Mouse (Mus musculus): Measurements from ENCODE around the gene Ino80e. TPM values are rescaled to one million over a fixed set of nuclear protein-coding genes. Genes with fewer than 3 reads are reported as not detected.

Gene Ino80e
- polyA plus RNA-seq, 1 experiment = 62.4 TPM

DNA sequence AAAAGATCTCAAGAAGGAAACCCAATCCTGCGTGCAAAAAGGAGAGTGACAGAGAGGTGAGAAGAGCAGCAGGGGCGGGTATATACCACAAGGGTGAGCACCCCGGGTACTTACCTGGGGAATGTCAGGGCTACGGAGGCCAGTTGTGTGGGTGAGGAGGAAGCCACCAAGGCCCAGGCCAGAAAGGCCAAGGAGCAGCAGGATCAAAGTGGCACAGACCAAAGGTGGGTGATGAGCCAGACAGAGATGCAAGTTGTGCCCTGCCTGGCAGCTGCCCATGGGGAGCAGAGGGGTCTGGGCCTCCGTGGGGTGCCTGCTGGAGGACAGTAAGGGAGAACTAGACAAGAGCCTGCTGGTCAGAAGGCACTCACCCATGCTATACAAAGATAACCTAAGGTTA, 34.7 kb upstream of the Ino80e start:
- Histone ChIP-seq H3K4me3 (peak overlapping the region; percentile 62), H3K4me2 (ENCODE audit: low read depth) (peak overlapping the region; percentile 99), H3K79me2 (ENCODE audit: control insufficient read depth, insufficient read depth) (no peaks in the 10 kb centered on the region), H3ac (ENCODE audit: control insufficient read depth, insufficient read length) (no peak overlapping the region), H3K36me3 (ENCODE audit: control insufficient read depth, insufficient read depth) (no peaks in the 10 kb centered on the region), H3K27me3 (ENCODE audit: control insufficient read depth, insufficient read depth, insufficient read length) (no peaks in the 10 kb centered on the region)
- TF ChIP-seq CEBPB (IDR thresholded peaks at IDR 0.05; ENCODE audit: insufficient read depth, poor library complexity, severe bottlenecking) (no peak), REST (IDR thresholded peaks at IDR 0.05; ENCODE audit: insufficient read depth, insufficient read length) (no peak), USF1 (IDR thresholded peaks at IDR 0.05; ENCODE audit: low read depth) (no peak), MYOG (IDR thresholded peaks at IDR 0.05; ENCODE audit: control insufficient read depth in 1 of 3, insufficient read depth in 1 of 3, insufficient read length in 2 of 3, low read depth in 2 of 3) (no peak), TCF12 (IDR thresholded peaks at IDR 0.05; ENCODE audit: insufficient read depth, poor library complexity, severe bottlenecking) (no peak), POLR2AphosphoS2 (IDR thresholded peaks at IDR 0.05; ENCODE audit: insufficient read length, low read depth) (no peak)

DNA sequence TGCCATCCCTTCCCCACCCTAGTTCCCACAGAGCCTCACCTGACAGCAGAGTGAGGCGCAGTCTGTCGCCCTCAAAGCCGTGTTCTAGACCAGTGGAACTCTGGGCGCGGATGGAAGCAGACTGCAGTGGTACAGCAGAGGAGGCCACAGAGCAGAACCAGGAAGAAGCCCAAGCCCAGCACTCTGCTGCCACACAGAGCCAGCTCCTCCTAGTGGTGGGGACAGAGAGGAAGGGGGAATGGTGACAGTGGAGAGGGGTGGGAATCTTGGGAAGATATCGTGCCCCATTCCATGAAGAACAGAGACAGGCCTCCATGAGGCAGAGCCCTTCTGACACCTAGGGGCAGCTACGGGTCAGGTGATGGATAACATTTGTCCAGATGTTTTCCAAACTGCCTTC, 26.7 kb upstream of the Ino80e start:
- TF ChIP-seq REST (IDR thresholded peaks at IDR 0.05; ENCODE audit: insufficient read depth, insufficient read length) = no peak
- TF ChIP-seq USF1 (IDR thresholded peaks at IDR 0.05; ENCODE audit: low read depth) = no peak
- TF ChIP-seq POLR2AphosphoS2 (IDR thresholded peaks at IDR 0.05; ENCODE audit: insufficient read length, low read depth) = no peak
- peaks cover 5% of the 10 kb centered on the region for H3K79me2 ChIP-seq (ENCODE audit: control insufficient read depth, insufficient read depth)
- no peak overlapping the region for H3ac ChIP-seq (ENCODE audit: control insufficient read depth, insufficient read length)
- no peak overlapping the region for H3K4me2 ChIP-seq (ENCODE audit: low read depth)
- H3K36me3 ChIP-seq (ENCODE audit: control insufficient read depth, insufficient read depth) = no peaks in the 10 kb centered on the region
- H3K27me3 ChIP-seq (ENCODE audit: control insufficient read depth, insufficient read depth, insufficient read length) = no peaks in the 10 kb centered on the region
- no peak overlapping the region for H3K4me3 ChIP-seq

DNA sequence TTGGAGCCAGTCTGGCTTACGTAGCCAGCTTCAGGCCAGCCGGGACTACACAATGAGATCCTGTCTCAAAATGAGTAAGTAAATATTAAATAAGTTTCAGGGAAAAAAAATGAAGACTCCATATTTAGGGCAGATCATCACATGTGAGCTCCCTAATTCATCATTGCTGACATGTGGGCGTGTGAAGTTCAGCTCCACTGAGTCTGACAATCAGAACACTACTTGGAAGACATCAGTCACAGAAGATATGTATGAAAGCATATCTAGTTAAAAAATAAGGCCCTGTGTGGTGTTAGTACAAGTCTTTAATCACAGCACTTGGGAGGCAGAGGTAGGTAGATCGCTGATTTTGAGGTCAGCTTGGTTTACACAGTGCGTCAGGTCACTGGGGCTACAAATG, 25.1 kb upstream of the Ino80e start:
- H3K4me3 ChIP-seq = no peak overlapping the region
- no peak for TF ChIP-seq MYOD1 (IDR thresholded peaks at IDR 0.05; ENCODE audit: control insufficient read depth in 1 of 3, insufficient read length in 2 of 3, low read depth in 2 of 3)
- TF ChIP-seq MAX (IDR thresholded peaks at IDR 0.05; ENCODE audit: low read depth) = no peak
- no peak for TF ChIP-seq CEBPB (IDR thresholded peaks at IDR 0.05; ENCODE audit: insufficient read depth, poor library complexity, severe bottlenecking)
- no peak for TF ChIP-seq SRF (IDR thresholded peaks at IDR 0.05; ENCODE audit: control insufficient read depth, insufficient read length, low read depth)
- no peak for TF ChIP-seq TCF3 (IDR thresholded peaks at IDR 0.05; ENCODE audit: insufficient read length, low read depth)
- TF ChIP-seq REST (IDR thresholded peaks at IDR 0.05; ENCODE audit: insufficient read depth, insufficient read length) = no peak
- TF ChIP-seq POLR2A (IDR thresholded peaks at IDR 0.05; ENCODE audit: insufficient read length, low read depth) = no peak
- no peak for TF ChIP-seq MYOG (IDR thresholded peaks at IDR 0.05; ENCODE audit: control insufficient read depth in 1 of 3, insufficient read depth in 1 of 3, insufficient read length in 2 of 3, low read depth in 2 of 3)
- no peak for TF ChIP-seq TCF12 (IDR thresholded peaks at IDR 0.05; ENCODE audit: insufficient read depth, poor library complexity, severe bottlenecking)
- no peak for TF ChIP-seq POLR2AphosphoS2 (IDR thresholded peaks at IDR 0.05; ENCODE audit: insufficient read length, low read depth)
- no peak for TF ChIP-seq USF1 (IDR thresholded peaks at IDR 0.05; ENCODE audit: low read depth)
- no peak for TF ChIP-seq E2F4 (IDR thresholded peaks at IDR 0.05; ENCODE audit: insufficient read depth)
- peaks cover 20% of the 10 kb centered on the region for H3K79me2 ChIP-seq (ENCODE audit: control insufficient read depth, insufficient read depth)
- H3K27me3 ChIP-seq (ENCODE audit: control insufficient read depth, insufficient read depth, insufficient read length) = no peaks in the 10 kb centered on the region
- H3ac ChIP-seq (ENCODE audit: control insufficient read depth, insufficient read length) = no peak overlapping the region
- no peak overlapping the region for H3K4me2 ChIP-seq (ENCODE audit: low read depth)
- H3K36me3 ChIP-seq (ENCODE audit: control insufficient read depth, insufficient read depth) = no peaks in the 10 kb centered on the region

DNA sequence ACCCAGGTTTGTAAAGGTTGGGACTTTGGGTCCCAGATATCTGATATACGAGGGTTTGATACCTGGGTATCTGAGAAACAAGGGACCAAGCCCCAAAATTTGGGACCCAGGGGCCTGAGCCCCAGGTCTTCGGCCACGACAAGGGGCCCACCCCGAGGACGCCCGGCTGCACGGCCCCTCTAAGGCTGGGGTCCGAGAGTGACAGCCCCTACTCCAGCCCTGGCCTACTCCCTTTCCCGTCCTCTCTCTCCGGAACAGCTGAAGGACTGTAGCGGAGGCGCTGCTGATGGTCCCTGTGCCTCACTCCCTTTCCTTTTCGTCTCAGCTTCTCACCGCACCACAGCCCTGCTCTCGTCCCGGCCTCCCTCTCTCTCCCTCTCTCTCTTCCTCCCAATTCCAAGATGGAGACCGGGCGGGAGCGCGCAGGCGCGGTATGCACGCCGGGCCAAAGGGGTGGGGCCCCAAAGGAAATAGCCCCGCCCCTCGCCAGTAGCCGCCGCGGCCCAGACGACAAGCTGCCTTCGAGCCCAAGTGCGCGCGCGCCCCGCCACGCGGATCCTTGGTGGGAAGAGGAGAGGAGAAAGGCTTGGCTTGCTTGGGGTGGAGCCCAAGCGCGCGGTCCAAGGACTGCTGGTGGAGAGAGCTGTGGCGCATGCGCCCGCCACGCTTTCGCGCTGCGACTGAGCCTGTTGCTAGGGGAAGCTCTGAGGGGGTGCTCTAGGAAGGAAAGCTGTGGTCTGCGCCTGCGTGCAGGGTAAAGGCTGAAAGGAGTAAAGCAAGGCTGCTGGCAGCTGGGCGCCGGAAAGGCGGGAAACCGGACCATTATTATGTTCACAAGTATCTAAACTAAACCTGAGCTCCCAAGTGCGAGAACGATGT, 22.3 kb upstream of the Ino80e start, which contains the start of gene Taok2:
Gene Taok2, minus strand, starts transcription at position 418 of the 879 bp plus-strand sequence.
- Histone ChIP-seq H3K4me2 (ENCODE audit: low read depth) (peak within 1 kb of the TSS; percentile 92), H3K79me2 (ENCODE audit: control insufficient read depth, insufficient read depth) (peaks cover 37% of the 10 kb centered on the region), H3K4me3 (peak within 1 kb of the TSS; percentile 92), H3K27me3 (ENCODE audit: control insufficient read depth, insufficient read depth, insufficient read length) (no peaks in the 10 kb centered on the region), H3ac (ENCODE audit: control insufficient read depth, insufficient read length) (peak within 1 kb of the TSS; percentile 92), H3K36me3 (ENCODE audit: control insufficient read depth, insufficient read depth) (no peaks in the 10 kb centered on the region)
- TF ChIP-seq E2F4 (IDR thresholded peaks at IDR 0.05; ENCODE audit: insufficient read depth) = no peak
- peak; percentile 96 for TF ChIP-seq POLR2AphosphoS2 (IDR thresholded peaks at IDR 0.05; ENCODE audit: insufficient read length, low read depth)
- TF ChIP-seq MYOG (IDR thresholded peaks at IDR 0.05; ENCODE audit: control insufficient read depth in 1 of 3, insufficient read depth in 1 of 3, insufficient read length in 2 of 3, low read depth in 2 of 3) = peak in 1 of 3 experiments; percentile 20
- no peak for TF ChIP-seq TCF12 (IDR thresholded peaks at IDR 0.05; ENCODE audit: insufficient read depth, poor library complexity, severe bottlenecking)
- TF ChIP-seq REST (IDR thresholded peaks at IDR 0.05; ENCODE audit: insufficient read depth, insufficient read length) = no peak
- TF ChIP-seq SRF (IDR thresholded peaks at IDR 0.05; ENCODE audit: control insufficient read depth, insufficient read length, low read depth) = no peak
- TF ChIP-seq POLR2A (IDR thresholded peaks at IDR 0.05; ENCODE audit: insufficient read length, low read depth) = peak; percentile 90
- no peak for TF ChIP-seq TCF3 (IDR thresholded peaks at IDR 0.05; ENCODE audit: insufficient read length, low read depth)
- peak; percentile 55 for TF ChIP-seq MAX (IDR thresholded peaks at IDR 0.05; ENCODE audit: low read depth)
- TF ChIP-seq MYOD1 (IDR thresholded peaks at IDR 0.05; ENCODE audit: control insufficient read depth in 1 of 3, insufficient read length in 2 of 3, low read depth in 2 of 3) = no peak
- TF ChIP-seq CEBPB (IDR thresholded peaks at IDR 0.05; ENCODE audit: insufficient read depth, poor library complexity, severe bottlenecking) = no peak
- no peak for TF ChIP-seq USF1 (IDR thresholded peaks at IDR 0.05; ENCODE audit: low read depth)
